Mouse (Mus musculus) myocyte (in vitro differentiated cells): ENCODE measurements around the gene Col17a1. TPM values are rescaled to one million over a fixed set of nuclear protein-coding genes. Genes with fewer than 3 reads are reported as not detected.

ENCODE experiments used
- H3K27me3 ChIP-seq: one replicate; pipeline ENCODE4 v1.6.1; 2011; ENCODE audit not compliant: control insufficient read depth, insufficient read depth, insufficient read length
- H3K36me3 ChIP-seq: one replicate; pipeline ENCODE4 v1.6.1; 2011; ENCODE audit not compliant: control insufficient read depth, insufficient read depth
- H3K4me2 ChIP-seq: one replicate; pipeline ENCODE4 v1.6.1; 2011; ENCODE audit warnings: low read depth, control low read depth
- H3K4me3 ChIP-seq: one replicate; pipeline ENCODE4 v1.5.1; 2011; ENCODE audit warnings: mild to moderate bottlenecking, control low read depth, moderate library complexity
- H3K79me2 ChIP-seq: one replicate; pipeline ENCODE4 v1.6.1; 2011; ENCODE audit not compliant: control insufficient read depth, insufficient read depth
- H3ac ChIP-seq: one replicate; pipeline ENCODE4 v1.6.1; 2011; ENCODE audit not compliant: control insufficient read depth, insufficient read length
- CEBPB ChIP-seq: IDR thresholded peaks from 2 replicates; pipeline ENCODE4 v1.6.1; 2011; ENCODE audit warnings: mild to moderate bottlenecking, moderate library complexity; ENCODE audit not compliant: poor library complexity, insufficient read depth, severe bottlenecking
- E2F4 ChIP-seq: IDR thresholded peaks from one replicate; pipeline ENCODE4 v1.6.1; 2011; ENCODE audit warnings: mild to moderate bottlenecking, control low read depth, moderate library complexity; ENCODE audit not compliant: insufficient read depth
- MAX ChIP-seq: IDR thresholded peaks from one replicate; pipeline ENCODE4 v1.6.1; 2011; ENCODE audit warnings: low read depth, mild to moderate bottlenecking, control low read depth
- MYOD1 ChIP-seq, 3 experiments: IDR thresholded peaks; one replicate each; pipeline ENCODE4 v1.6.1; 2011; ENCODE audit warnings: control low read depth in 2 of 3, low read depth in 2 of 3, mild to moderate bottlenecking in 2 of 3, moderate library complexity in 1 of 3; ENCODE audit not compliant: insufficient read length in 2 of 3, control insufficient read depth in 1 of 3
- MYOG ChIP-seq, 3 experiments: IDR thresholded peaks; one replicate each; pipeline ENCODE4 v1.6.1; 2011; ENCODE audit warnings: control low read depth in 2 of 3, low read depth in 2 of 3, mild to moderate bottlenecking in 2 of 3; ENCODE audit not compliant: insufficient read length in 2 of 3, control insufficient read depth in 1 of 3, insufficient read depth in 1 of 3
- POLR2A ChIP-seq: IDR thresholded peaks from one replicate; pipeline ENCODE4 v1.6.1; 2011; ENCODE audit warnings: low read depth, mild to moderate bottlenecking, control low read depth, moderate library complexity; ENCODE audit not compliant: insufficient read length
- POLR2AphosphoS2 ChIP-seq: IDR thresholded peaks from one replicate; pipeline ENCODE4 v1.6.1; 2011; ENCODE audit warnings: low read depth, control low read depth; ENCODE audit not compliant: insufficient read length
- REST ChIP-seq: IDR thresholded peaks from one replicate; pipeline ENCODE4 v1.6.1; 2011; ENCODE audit warnings: mild to moderate bottlenecking, control low read depth, moderate library complexity; ENCODE audit not compliant: insufficient read depth, insufficient read length
- SRF ChIP-seq: IDR thresholded peaks from one replicate; pipeline ENCODE4 v1.6.1; 2011; ENCODE audit warnings: low read depth; ENCODE audit not compliant: control insufficient read depth, insufficient read length
- TCF12 ChIP-seq: IDR thresholded peaks from one replicate; pipeline ENCODE4 v1.6.1; 2011; ENCODE audit warnings: mild to moderate bottlenecking, control low read depth; ENCODE audit not compliant: poor library complexity, insufficient read depth, severe bottlenecking
- TCF3 ChIP-seq: IDR thresholded peaks from one replicate; pipeline ENCODE4 v1.6.1; 2011; ENCODE audit warnings: low read depth, control low read depth; ENCODE audit not compliant: insufficient read length
- USF1 ChIP-seq: IDR thresholded peaks from one replicate; pipeline ENCODE4 v1.6.1; 2011; ENCODE audit warnings: low read depth, mild to moderate bottlenecking, control low read depth, moderate library complexity
- polyA plus RNA-seq: library from polyadenylated mRNA; unstranded; fragments of >200 nt; fragmentation: generic; extraction: Trizol; gene quantifications from one replicate; pipeline ENCODE4 v1.2.1, GENCODE M21; 2012; ENCODE audit warnings: missing spikeins

Gene Col17a1
- polyA plus RNA-seq, 1 experiment = 0.18 TPM

DNA sequence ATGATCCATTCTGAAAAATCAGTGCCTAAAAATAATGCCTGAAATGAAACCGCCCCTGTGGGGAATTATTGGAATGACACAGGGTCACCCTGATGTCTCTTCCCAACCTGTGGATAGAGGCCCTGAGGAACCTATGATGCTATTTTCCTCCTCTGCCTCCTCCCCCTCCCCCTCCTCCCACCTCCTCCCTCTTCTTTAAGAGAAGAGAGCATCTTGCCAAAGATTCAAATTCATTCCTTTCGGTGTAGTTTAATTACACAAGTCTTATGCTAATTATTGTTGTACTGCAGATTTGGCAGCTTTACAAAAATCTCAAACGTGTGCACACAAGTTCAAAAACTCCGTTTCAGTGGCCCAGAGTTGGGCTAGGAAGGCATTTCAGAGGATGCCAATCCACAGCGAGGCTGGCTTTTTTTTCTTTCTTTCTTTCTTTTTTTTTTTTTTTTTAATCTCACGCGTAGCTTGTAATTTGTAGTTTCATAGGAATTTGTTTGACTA lies 33.8 kb upstream of the Col17a1 start:
- H3K79me2 ChIP-seq = no peaks in the 10 kb centered on the region
- no peaks in the 10 kb centered on the region for H3K27me3 ChIP-seq
- no peaks in the 10 kb centered on the region for H3K36me3 ChIP-seq
- no peak overlapping the region for H3ac ChIP-seq
- H3K4me2 ChIP-seq = no peak overlapping the region
- H3K4me3 ChIP-seq = no peak overlapping the region
- TF ChIP-seq CEBPB (no peak), TCF12 (no peak), POLR2AphosphoS2 (no peak), REST (no peak), MYOG (IDR thresholded peaks at IDR 0.05; ENCODE audit: control insufficient read depth in 1 of 3, insufficient read depth in 1 of 3, insufficient read length in 2 of 3, low read depth in 2 of 3) (no peak), USF1 (no peak), TCF3 (no peak), E2F4 (no peak)

DNA sequence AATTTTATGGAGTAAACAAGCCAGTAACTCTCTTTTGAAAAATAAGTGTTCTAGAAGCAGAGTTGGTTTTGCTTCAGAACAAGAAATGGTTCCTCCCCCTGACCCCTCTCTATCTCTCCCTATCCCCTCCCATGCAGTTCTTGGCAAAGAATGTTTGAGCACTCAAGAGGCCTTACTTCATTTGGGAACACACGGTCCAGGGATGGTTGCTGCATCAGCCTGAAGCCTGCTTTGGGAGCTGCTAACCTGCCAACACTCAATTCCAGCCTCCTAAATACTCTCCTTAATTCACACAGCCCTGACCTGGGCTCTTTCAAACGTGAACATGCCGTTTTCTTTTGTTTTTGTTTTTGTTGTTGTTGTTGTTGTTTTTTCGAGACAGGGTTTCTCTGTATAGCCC lies 33.0 kb upstream of the Col17a1 start:
- Histone ChIP-seq H3K36me3 (no peaks in the 10 kb centered on the region), H3K27me3 (no peaks in the 10 kb centered on the region), H3K4me2 (no peak overlapping the region), H3ac (no peak overlapping the region), H3K79me2 (no peaks in the 10 kb centered on the region), H3K4me3 (no peak overlapping the region)
- no peak for TF ChIP-seq TCF3
- TF ChIP-seq POLR2A = no peak
- no peak for TF ChIP-seq USF1

GRCm38 (mm10) chr19:47722471-47722870 lies 30.6 kb upstream of the Col17a1 start:
- H3K4me3 ChIP-seq = no peak overlapping the region
- H3K27me3 ChIP-seq = no peaks in the 10 kb centered on the region
- TF ChIP-seq CEBPB = no peak
- TF ChIP-seq MYOG (IDR thresholded peaks at IDR 0.05; ENCODE audit: control insufficient read depth in 1 of 3, insufficient read depth in 1 of 3, insufficient read length in 2 of 3, low read depth in 2 of 3) = no peak
- TF ChIP-seq TCF12 = no peak
- no peak for TF ChIP-seq MYOD1 (IDR thresholded peaks at IDR 0.05; ENCODE audit: control insufficient read depth in 1 of 3, insufficient read length in 2 of 3, low read depth in 2 of 3)
- no peak for TF ChIP-seq USF1
- no peak overlapping the region for H3ac ChIP-seq
- no peaks in the 10 kb centered on the region for H3K36me3 ChIP-seq
- no peaks in the 10 kb centered on the region for H3K79me2 ChIP-seq
- H3K4me2 ChIP-seq = no peak overlapping the region

GRCm38 (mm10) chr19:47719147-47719546 lies 27.3 kb upstream of the Col17a1 start:
- no peaks in the 10 kb centered on the region for H3K79me2 ChIP-seq
- no peak overlapping the region for H3K4me3 ChIP-seq
- H3K27me3 ChIP-seq = no peaks in the 10 kb centered on the region
- H3K36me3 ChIP-seq = no peaks in the 10 kb centered on the region
- H3ac ChIP-seq = no peak overlapping the region
- TF ChIP-seq TCF3 (no peak), MYOG (IDR thresholded peaks at IDR 0.05; ENCODE audit: control insufficient read depth in 1 of 3, insufficient read depth in 1 of 3, insufficient read length in 2 of 3, low read depth in 2 of 3) (no peak), CEBPB (no peak), SRF (no peak), TCF12 (no peak), MYOD1 (IDR thresholded peaks at IDR 0.05; ENCODE audit: control insufficient read depth in 1 of 3, insufficient read length in 2 of 3, low read depth in 2 of 3) (no peak)
- no peak overlapping the region for H3K4me2 ChIP-seq

DNA sequence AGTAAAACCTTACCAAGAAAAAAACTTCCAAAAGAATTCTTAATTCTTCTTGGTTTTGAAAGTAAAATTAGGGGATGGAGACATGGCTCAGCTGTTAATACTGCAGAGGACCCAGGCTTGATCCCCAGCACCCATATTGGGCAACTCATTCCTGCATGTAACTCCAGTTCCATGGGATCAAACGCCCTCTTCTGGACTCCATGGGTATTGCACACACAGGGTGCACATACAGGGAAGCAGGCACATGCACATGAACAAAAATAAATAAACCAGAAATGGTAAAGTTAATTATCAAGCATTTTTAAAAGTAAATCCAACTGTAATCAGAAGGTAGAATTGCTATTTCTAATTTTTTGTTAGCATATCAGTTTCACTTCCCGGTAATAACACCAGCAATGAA lies 24.2 kb upstream of the Col17a1 start:
- Histone ChIP-seq H3K79me2 (no peaks in the 10 kb centered on the region), H3K36me3 (no peaks in the 10 kb centered on the region), H3ac (no peak overlapping the region), H3K27me3 (no peaks in the 10 kb centered on the region), H3K4me2 (no peak overlapping the region), H3K4me3 (no peak overlapping the region)
- no peak for TF ChIP-seq TCF3
- TF ChIP-seq REST = no peak
- no peak for TF ChIP-seq E2F4
- no peak for TF ChIP-seq MAX

- Histone ChIP-seq H3K4me3 (no peak overlapping the region), H3ac (no peak overlapping the region), H3K36me3 (no peaks in the 10 kb centered on the region), H3K4me2 (no peak overlapping the region), H3K27me3 (no peaks in the 10 kb centered on the region), H3K79me2 (no peaks in the 10 kb centered on the region)
- no peak for TF ChIP-seq MYOD1 (IDR thresholded peaks at IDR 0.05; ENCODE audit: control insufficient read depth in 1 of 3, insufficient read length in 2 of 3, low read depth in 2 of 3)
- TF ChIP-seq USF1 = no peak
- no peak for TF ChIP-seq POLR2A
- no peak for TF ChIP-seq MAX
- no peak for TF ChIP-seq E2F4
- TF ChIP-seq SRF = no peak
- no peak for TF ChIP-seq TCF3
- no peak for TF ChIP-seq TCF12
- TF ChIP-seq POLR2AphosphoS2 = no peak
- no peak for TF ChIP-seq CEBPB
- TF ChIP-seq REST = no peak
- TF ChIP-seq MYOG (IDR thresholded peaks at IDR 0.05; ENCODE audit: control insufficient read depth in 1 of 3, insufficient read depth in 1 of 3, insufficient read length in 2 of 3, low read depth in 2 of 3) = no peak
Measured at GRCm38 (mm10) chr19:47713457-47713856, 21.6 kb upstream of the Col17a1 start.
